Mouse (Mus musculus): ENCODE data around the gene Lcn11. TPM values are rescaled to one million over a fixed set of nuclear protein-coding genes. Genes with fewer than 3 reads are reported as not detected.
"Not testable (repeated sequence)": the region's sequence is repeated elsewhere in the genome, so short reads cannot be mapped to it uniquely, and the experiment has no call there.

The Lcn11 gene
- polyA plus RNA-seq (2015; fragmentation: Nextera tagmentation; extraction: Ambion mirVana), result not detected in 2 replicates

DNA sequence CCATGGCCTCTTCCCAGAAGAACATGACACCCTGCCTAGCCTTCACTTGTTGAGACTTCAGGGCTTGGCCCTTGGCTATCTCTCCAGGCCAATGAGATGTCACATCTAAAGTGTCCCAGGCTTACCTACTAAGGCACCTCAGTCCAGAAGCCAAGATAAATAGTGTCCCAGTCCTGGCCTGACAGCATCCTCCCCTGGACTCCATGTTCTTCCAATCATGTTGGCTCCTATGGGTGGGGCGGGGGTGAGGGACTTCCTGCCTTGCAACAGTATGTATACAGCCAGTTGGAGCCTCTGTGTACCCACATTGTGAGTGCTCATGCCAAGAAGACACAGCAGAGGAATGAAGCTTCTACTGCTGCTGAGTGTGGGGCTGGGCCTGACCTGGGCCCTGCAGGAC, at the start of gene Lcn11:
TSS of gene Lcn11 (plus strand) at position 301 of the 400 bp plus-strand sequence.
- Histone ChIP-seq H3K9ac (ENCODE audit: low read length) (no peak within 1 kb of the TSS), H3K4me2 (ENCODE audit: low read depth, low read length) (no peak within 1 kb of the TSS), H3K9me3 (replicated peaks; ENCODE audit: control insufficient read depth, low read length) (no peaks in the 10 kb centered on the region), H3K27me3 (ENCODE audit: control insufficient read depth, insufficient read depth, low read length) (no peaks in the 10 kb centered on the region), H3K4me1 (ENCODE audit: control insufficient read depth, insufficient read depth, low read length) (no peaks in the 10 kb centered on the region), H3K27ac (ENCODE audit: low read length) (no peak within 1 kb of the TSS), H3K36me3 (ENCODE audit: control insufficient read depth, insufficient read depth, low read length) (no peaks in the 10 kb centered on the region), H3K4me3 (replicated peaks; ENCODE audit: low read length) (no peak within 1 kb of the TSS)
- no peak for ATAC-seq (ENCODE audit: insufficient read depth, low FRiP score)
- 96% methylated on average over 1 of the region's 1 CpGs for WGBS

DNA sequence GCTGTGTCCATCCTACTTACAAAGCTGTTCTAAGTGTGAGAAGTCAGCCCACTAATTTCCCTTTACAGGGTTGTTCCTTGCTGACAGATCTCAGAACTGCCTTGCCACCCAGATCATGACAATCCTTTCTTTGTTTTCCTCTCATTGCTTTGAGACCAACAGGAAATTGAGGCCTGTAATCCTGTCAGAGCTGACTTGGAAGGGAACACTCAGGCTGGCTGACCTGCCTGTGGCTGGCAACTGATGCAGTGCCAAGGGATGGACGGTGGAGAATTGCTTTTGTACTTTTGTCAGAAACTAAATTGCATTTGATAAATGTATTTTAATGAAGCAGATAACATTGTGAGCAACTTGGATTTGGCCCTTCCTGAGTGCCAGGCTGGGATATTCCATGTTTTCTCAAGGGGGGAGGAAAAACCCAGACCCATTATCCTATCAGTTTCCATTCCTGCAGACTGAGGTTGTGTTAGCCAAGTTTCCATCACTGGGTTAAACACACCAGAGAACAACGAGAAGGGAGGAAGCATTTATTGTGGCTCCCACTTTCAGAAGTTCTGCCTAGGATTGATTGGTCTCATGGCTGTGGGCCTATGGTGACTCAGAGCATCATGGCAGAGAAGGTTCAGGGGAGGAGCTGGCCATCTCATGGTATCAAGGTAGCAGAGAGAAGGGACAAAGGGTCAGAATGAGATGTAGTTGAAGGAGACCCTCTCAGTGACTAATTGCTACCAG, 43.5 kb upstream of the Lcn11 start:
- ATAC-seq (ENCODE audit: insufficient read depth, low FRiP score), result no peak
- H3K4me2 ChIP-seq (ENCODE audit: low read depth, low read length), result no peak overlapping the region
- H3K4me3 ChIP-seq (replicated peaks; ENCODE audit: low read length), result no peak overlapping the region
- H3K9me3 ChIP-seq (replicated peaks; ENCODE audit: control insufficient read depth, low read length), result no peaks in the 10 kb centered on the region
- 45% methylated on average over 2 of the region's 2 CpGs for WGBS
- H3K36me3 ChIP-seq (ENCODE audit: control insufficient read depth, insufficient read depth, low read length), result no peaks in the 10 kb centered on the region
- H3K4me1 ChIP-seq (ENCODE audit: control insufficient read depth, insufficient read depth, low read length), result no peaks in the 10 kb centered on the region
- no peaks in the 10 kb centered on the region for H3K27me3 ChIP-seq (ENCODE audit: control insufficient read depth, insufficient read depth, low read length)
- H3K27ac ChIP-seq (ENCODE audit: low read length), result no peak overlapping the region
- no peak overlapping the region for H3K9ac ChIP-seq (ENCODE audit: low read length)

DNA sequence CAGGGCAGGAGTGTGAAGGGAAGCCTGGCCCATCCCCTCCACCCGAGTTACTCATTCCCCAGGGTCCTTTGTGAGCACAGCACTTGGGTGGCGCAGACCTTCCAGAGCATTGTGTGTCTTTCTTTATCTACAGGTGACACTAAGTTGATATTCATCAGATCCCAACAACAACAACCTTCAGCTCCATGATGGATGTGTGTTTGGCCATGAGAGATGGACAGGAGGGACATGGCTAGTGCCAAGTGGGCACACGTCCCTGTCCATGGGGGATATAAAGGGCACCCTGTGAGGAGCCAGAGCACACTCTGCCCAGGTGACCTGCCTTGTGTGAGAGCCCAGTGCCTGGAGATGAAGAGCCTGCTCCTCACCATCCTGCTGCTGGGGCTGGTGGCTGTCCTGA, 40.1 kb upstream of the Lcn11 start, which contains the start of gene Obp2b:
TSS of gene Obp2b (plus strand) at position 301 of the 400 bp plus-strand sequence.
- H3K27me3 ChIP-seq (ENCODE audit: control insufficient read depth, insufficient read depth, low read length); H3K9me3 ChIP-seq (replicated peaks; ENCODE audit: control insufficient read depth, low read length); H3K27ac ChIP-seq (ENCODE audit: low read length); H3K4me1 ChIP-seq (ENCODE audit: control insufficient read depth, insufficient read depth, low read length); H3K9ac ChIP-seq (ENCODE audit: low read length); ATAC-seq (ENCODE audit: insufficient read depth, low FRiP score); H3K36me3 ChIP-seq (ENCODE audit: control insufficient read depth, insufficient read depth, low read length); H3K4me2 ChIP-seq (ENCODE audit: low read depth, low read length); H3K4me3 ChIP-seq (replicated peaks; ENCODE audit: low read length): not testable (repeated sequence)
- 63% methylated on average over 3 of the region's 3 CpGs for WGBS

DNA sequence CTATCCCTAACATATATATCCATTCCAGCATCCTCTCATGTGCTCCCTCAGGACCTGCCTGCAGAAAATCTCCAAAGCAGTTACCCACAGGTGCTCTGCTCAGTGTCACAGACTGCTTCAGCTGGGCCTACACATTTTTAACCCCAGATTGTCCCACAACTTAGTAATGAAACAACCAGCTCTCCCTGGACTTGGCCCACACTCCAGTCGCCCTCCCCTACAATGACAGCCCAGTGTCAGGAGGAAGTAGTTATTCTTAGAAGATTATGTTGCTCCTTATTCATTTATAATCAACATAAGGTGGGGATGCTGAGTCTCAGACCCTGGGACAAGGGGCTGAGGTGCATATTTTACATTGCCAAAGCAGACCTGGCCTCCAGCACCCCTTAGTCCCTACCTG, 35.1 kb upstream of the Lcn11 start:
- Histone ChIP-seq H3K9me3 (replicated peaks; ENCODE audit: control insufficient read depth, low read length) (no peaks in the 10 kb centered on the region), H3K4me1 (ENCODE audit: control insufficient read depth, insufficient read depth, low read length) (no peaks in the 10 kb centered on the region), H3K4me3 (replicated peaks; ENCODE audit: low read length) (no peak overlapping the region), H3K27me3 (ENCODE audit: control insufficient read depth, insufficient read depth, low read length) (no peaks in the 10 kb centered on the region), H3K9ac (ENCODE audit: low read length) (no peak overlapping the region), H3K36me3 (ENCODE audit: control insufficient read depth, insufficient read depth, low read length) (no peaks in the 10 kb centered on the region), H3K27ac (ENCODE audit: low read length) (no peak overlapping the region), H3K4me2 (ENCODE audit: low read depth, low read length) (no peak overlapping the region)
- no peak for ATAC-seq (ENCODE audit: insufficient read depth, low FRiP score)
- WGBS, result 78% methylated on average over 1 of the region's 1 CpGs

DNA sequence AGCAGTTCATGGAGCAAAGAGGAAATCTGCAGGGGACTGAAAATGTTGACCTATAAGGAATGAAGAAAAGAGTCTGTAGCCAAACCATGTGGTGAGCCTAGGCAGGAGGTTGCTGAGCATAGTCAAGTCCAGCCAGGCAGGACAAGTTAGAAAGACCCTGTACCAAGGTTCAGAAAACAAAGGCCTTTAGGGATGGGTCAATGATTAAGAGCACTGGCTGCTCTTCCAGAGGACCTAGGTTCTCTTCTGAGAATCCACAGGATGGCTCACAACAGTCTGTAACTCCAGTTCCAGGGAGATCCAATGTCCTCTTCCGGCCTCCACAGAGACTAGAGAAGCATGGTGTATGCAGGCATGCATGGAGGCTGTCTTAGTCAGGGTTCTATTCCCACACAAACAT, 22.6 kb upstream of the Lcn11 start:
- Histone ChIP-seq H3K4me2 (ENCODE audit: low read depth, low read length) (no peak overlapping the region), H3K9me3 (replicated peaks; ENCODE audit: control insufficient read depth, low read length) (no peaks in the 10 kb centered on the region), H3K36me3 (ENCODE audit: control insufficient read depth, insufficient read depth, low read length) (no peaks in the 10 kb centered on the region), H3K4me1 (ENCODE audit: control insufficient read depth, insufficient read depth, low read length) (no peaks in the 10 kb centered on the region), H3K9ac (ENCODE audit: low read length) (no peak overlapping the region), H3K27ac (ENCODE audit: low read length) (no peak overlapping the region), H3K27me3 (ENCODE audit: control insufficient read depth, insufficient read depth, low read length) (no peaks in the 10 kb centered on the region), H3K4me3 (replicated peaks; ENCODE audit: low read length) (no peak overlapping the region)
- no peak for ATAC-seq (ENCODE audit: insufficient read depth, low FRiP score)
- WGBS, result 86% methylated on average over 1 of the region's 1 CpGs

DNA sequence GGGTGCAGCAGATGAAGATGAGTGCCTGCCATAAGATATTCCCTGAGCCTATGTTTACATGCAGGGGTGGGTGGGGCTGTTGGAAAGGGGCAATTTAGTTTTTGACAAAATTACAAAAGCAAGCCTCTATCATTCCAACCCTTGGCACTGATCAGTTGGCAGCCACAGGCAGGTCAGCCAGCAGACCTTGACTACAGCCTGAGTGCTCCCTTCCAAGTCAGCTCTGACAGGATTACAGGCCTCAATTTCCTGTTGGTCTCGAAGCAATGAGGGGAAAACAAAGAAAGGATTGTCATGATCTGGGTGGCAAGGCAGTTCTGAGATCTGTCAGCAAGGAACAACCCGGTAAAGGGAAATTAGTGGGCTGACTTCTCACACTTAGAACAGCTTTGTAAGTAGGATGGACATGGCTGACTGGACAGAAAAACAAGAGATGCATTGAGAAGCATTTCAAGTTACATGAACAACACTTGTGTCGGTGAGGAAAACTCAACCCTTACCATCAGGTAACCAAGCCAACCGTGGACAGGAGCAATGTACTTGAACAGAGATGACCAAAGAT, 18.7 kb upstream of the Lcn11 start:
- Histone ChIP-seq H3K36me3 (ENCODE audit: control insufficient read depth, insufficient read depth, low read length) (no peaks in the 10 kb centered on the region), H3K4me3 (replicated peaks; ENCODE audit: low read length) (no peak overlapping the region), H3K4me2 (ENCODE audit: low read depth, low read length) (no peak overlapping the region), H3K9me3 (replicated peaks; ENCODE audit: control insufficient read depth, low read length) (no peaks in the 10 kb centered on the region), H3K9ac (ENCODE audit: low read length) (no peak overlapping the region), H3K27me3 (ENCODE audit: control insufficient read depth, insufficient read depth, low read length) (no peaks in the 10 kb centered on the region), H3K27ac (ENCODE audit: low read length) (no peak overlapping the region), H3K4me1 (ENCODE audit: control insufficient read depth, insufficient read depth, low read length) (no peaks in the 10 kb centered on the region)
- ATAC-seq (ENCODE audit: insufficient read depth, low FRiP score), result no peak
- WGBS, result 69% methylated on average over 4 of the region's 4 CpGs

DNA sequence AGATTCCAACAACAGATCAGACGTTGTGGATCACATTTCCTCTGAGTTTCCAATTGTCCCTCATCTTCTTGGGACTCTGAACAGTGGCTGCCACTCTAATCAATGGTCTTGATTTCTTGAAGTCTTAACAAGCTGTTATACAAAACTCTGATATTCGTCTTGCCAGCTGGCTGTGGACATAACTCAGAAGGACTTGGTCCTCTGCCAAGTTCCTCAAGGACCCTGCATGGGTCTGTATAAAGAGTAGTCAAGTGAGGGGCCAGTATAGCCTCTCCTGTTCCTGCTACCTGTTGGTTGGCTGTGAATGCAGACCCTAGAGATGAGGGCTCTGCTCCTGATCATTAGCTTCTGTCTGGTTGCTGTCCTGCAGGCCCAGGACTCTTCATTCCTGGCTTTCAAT, 11.5 kb upstream of the Lcn11 start, which contains the start of gene Lcn3:
TSS of gene Lcn3 (plus strand) at position 301 of the 400 bp plus-strand sequence.
- Histone ChIP-seq H3K36me3 (ENCODE audit: control insufficient read depth, insufficient read depth, low read length) (no peaks in the 10 kb centered on the region), H3K4me3 (replicated peaks; ENCODE audit: low read length) (no peak within 1 kb of the TSS), H3K27ac (ENCODE audit: low read length) (no peak within 1 kb of the TSS), H3K9ac (ENCODE audit: low read length) (no peak within 1 kb of the TSS), H3K4me2 (ENCODE audit: low read depth, low read length) (no peak within 1 kb of the TSS), H3K9me3 (replicated peaks; ENCODE audit: control insufficient read depth, low read length) (no peaks in the 10 kb centered on the region), H3K27me3 (ENCODE audit: control insufficient read depth, insufficient read depth, low read length) (no peaks in the 10 kb centered on the region), H3K4me1 (ENCODE audit: control insufficient read depth, insufficient read depth, low read length) (no peaks in the 10 kb centered on the region)
- 36% methylated on average over 2 of the region's 2 CpGs for WGBS
- ATAC-seq (ENCODE audit: insufficient read depth, low FRiP score), result no peak

DNA sequence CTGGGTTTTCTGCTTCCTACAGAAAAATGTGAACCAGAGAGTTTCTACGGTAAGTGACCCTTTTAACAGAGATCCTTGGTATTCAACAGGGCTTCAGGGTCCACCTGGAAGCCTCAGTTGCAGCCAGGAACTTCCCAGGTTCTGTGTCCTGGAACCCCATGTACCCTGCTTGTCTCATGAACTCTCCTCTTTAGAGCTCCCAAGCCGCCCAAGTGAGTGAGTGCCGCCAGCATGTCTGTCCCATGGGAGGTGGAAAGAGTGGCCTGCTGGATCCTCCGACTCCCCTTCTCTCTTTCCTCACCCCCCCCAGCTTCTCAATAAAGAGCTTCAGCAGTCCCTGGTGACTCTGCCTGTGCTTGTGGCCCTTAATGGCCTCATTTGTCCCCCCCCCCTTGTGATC, 9.1 kb upstream of the Lcn11 start:
- Histone ChIP-seq H3K4me3 (replicated peaks; ENCODE audit: low read length) (no peak overlapping the region), H3K4me2 (ENCODE audit: low read depth, low read length) (no peak overlapping the region), H3K9ac (ENCODE audit: low read length) (no peak overlapping the region), H3K27me3 (ENCODE audit: control insufficient read depth, insufficient read depth, low read length) (no peaks in the 10 kb centered on the region), H3K4me1 (ENCODE audit: control insufficient read depth, insufficient read depth, low read length) (no peaks in the 10 kb centered on the region), H3K9me3 (replicated peaks; ENCODE audit: control insufficient read depth, low read length) (no peaks in the 10 kb centered on the region), H3K36me3 (ENCODE audit: control insufficient read depth, insufficient read depth, low read length) (no peaks in the 10 kb centered on the region), H3K27ac (ENCODE audit: low read length) (no peak overlapping the region)
- WGBS, result 73% methylated on average over 4 of the region's 4 CpGs
- no peak for ATAC-seq (ENCODE audit: insufficient read depth, low FRiP score)

DNA sequence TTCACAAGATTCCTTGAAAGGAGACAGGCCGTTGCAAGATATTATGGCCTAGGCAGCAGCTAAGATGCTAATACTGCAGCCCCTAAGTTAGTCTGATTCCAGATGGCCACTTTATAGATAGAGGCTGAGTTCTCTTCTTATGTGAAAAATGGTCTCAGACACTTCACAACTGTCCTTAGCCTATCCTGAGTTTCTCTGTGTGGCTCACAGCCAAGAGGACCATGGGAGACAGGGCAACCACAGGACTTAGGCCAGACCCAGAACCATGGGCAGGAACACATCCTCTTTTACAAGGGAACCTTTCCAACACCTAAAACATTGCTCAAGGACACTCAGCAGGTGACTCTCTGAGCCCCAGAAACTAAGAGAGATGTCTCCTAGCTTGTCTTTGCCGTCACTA, 3.3 kb upstream of the Lcn11 start:
- H3K27ac ChIP-seq (ENCODE audit: low read length), result no peak overlapping the region
- H3K36me3 ChIP-seq (ENCODE audit: control insufficient read depth, insufficient read depth, low read length), result no peaks in the 10 kb centered on the region
- WGBS, result 93% methylated on average over 2 of the region's 2 CpGs
- H3K9ac ChIP-seq (ENCODE audit: low read length), result no peak overlapping the region
- no peaks in the 10 kb centered on the region for H3K9me3 ChIP-seq (replicated peaks; ENCODE audit: control insufficient read depth, low read length)
- H3K4me1 ChIP-seq (ENCODE audit: control insufficient read depth, insufficient read depth, low read length), result no peaks in the 10 kb centered on the region
- H3K4me2 ChIP-seq (ENCODE audit: low read depth, low read length), result no peak overlapping the region
- no peaks in the 10 kb centered on the region for H3K27me3 ChIP-seq (ENCODE audit: control insufficient read depth, insufficient read depth, low read length)
- no peak overlapping the region for H3K4me3 ChIP-seq (replicated peaks; ENCODE audit: low read length)
- ATAC-seq (ENCODE audit: insufficient read depth, low FRiP score), result no peak
